Mouse (Mus musculus) heart, embryonic 13.5 days (tissue): ENCODE results near the gene Cmtm5. TPM values are rescaled to one million over a fixed set of nuclear protein-coding genes. Genes with fewer than 3 reads are reported as not detected.

Experiments
- ATAC-seq: fragments of 200-750 bp; cut with Nextera tagmentation; 2 replicates; pipeline ENCODE4 v1.8.0; 2017; ENCODE audit warnings: moderate TSS enrichment; ENCODE audit not compliant: insufficient number of reproducible peaks, low FRiP score, low TSS enrichment; ENCODE audit errors: extremely low read depth
- H3K27ac ChIP-seq: fragments of 300-500 bp; sonication (generic); replicated peaks from 2 replicates; pipeline ENCODE4 v1.5.1; 2015; ENCODE audit warnings: moderate library complexity, mild to moderate bottlenecking, inconsistent platforms
- H3K27me3 ChIP-seq: fragments of 300-500 bp; sonication (generic); replicated peaks from 2 replicates; pipeline ENCODE4 v1.6.1; 2015; ENCODE audit warnings: mild to moderate bottlenecking, inconsistent platforms
- H3K36me3 ChIP-seq: fragments of 300-500 bp; sonication (generic); 2 replicates; pipeline ENCODE4 v1.6.1; 2015; ENCODE audit warnings: mild to moderate bottlenecking, inconsistent platforms
- H3K4me1 ChIP-seq: fragments of 300-500 bp; sonication (generic); 2 replicates; pipeline ENCODE4 v1.6.1; 2015; ENCODE audit warnings: inconsistent platforms
- H3K4me2 ChIP-seq: fragments of 300-500 bp; sonication (generic); 2 replicates; pipeline ENCODE4 v1.6.1; 2015; ENCODE audit warnings: inconsistent platforms, mild to moderate bottlenecking, moderate library complexity
- H3K4me3 ChIP-seq: fragments of 300-500 bp; sonication (generic); 2 replicates; pipeline ENCODE4 v1.5.1; 2015; ENCODE audit warnings: moderate library complexity, mild to moderate bottlenecking, inconsistent platforms
- H3K9ac ChIP-seq: fragments of 300-500 bp; sonication (generic); 2 replicates; pipeline ENCODE4 v1.6.1; 2015; ENCODE audit warnings: inconsistent platforms, mild to moderate bottlenecking, moderate library complexity
- H3K9me3 ChIP-seq: fragments of 300-500 bp; sonication (generic); 2 replicates; pipeline ENCODE4 v1.6.1; 2016; ENCODE audit warnings: inconsistent platforms
- WGBS: fragments of 180-500 bp; shearing (Covaris S2); methylation state at CpG from one replicate; pipeline ENCODE4 v1.1.7; 2015; ENCODE audit warnings: mixed read lengths; 5-methylcytosine and 5-hydroxymethylcytosine counted together
- polyA plus RNA-seq: library from polyadenylated mRNA; unstranded; fragments of >200 nt; fragmentation: Nextera tagmentation; extraction: Ambion mirVana; gene quantifications from 2 replicates; pipeline ENCODE4 v1.2.1, GENCODE M21; 2015

Gene Cmtm5
- polyA plus RNA-seq, 1 experiment from 2014 or later: 0.49 TPM

DNA sequence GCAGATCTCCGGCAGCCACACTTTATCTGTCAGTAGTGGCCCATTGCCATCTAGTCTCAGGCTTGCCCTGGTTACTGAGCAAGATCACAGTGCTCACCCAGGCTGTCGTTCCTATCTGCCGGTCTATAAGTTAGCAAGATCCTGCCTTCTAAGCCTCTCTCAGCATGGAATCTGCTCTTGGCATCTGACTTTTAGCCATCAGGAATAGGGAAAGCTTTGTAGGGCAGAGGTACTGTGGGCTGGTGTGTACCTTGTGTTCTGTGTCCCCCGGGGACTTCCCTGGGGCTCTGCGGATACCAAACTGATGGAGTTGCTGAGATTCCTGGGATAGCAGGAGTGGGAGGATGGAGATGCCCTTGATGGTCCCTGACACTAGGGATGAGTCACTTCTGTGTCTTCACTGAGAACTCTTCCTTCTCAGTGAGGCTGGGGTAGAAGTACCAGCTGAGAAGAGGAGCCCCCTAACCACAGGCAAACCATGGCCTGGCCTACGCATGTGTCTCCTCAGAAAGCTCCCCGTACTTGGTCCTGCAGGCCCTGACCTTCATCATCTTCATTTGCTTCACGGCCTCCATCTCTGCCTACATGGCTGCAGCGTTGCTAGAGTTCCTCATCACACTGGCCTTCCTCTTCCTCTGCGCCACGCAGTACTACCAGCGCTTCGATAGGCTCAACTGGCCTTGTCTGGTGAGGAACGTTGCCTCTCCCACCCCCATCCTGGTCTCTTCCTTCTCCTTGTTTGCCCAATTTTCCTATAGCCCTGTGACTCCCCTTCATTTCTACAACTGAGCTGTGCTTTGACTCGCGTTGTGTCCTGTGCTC is 1.5 kb downstream of the Cmtm5 start:
- H3K9ac ChIP-seq: 0 out of 2 replicates have a peak overlapping the region, but pooled peaks have one; percentile 14
- no peak overlapping the region for H3K4me2 ChIP-seq
- H3K27ac ChIP-seq: 0 out of 2 replicates have a peak overlapping the region, but pooled peaks have one; percentile 28
- no peaks in the 10 kb centered on the region for H3K9me3 ChIP-seq
- 60% methylated on average over 16 of the region's 16 CpGs for whole genome bisulfite sequencing
- peaks cover 29% of the 10 kb centered on the region for H3K4me1 ChIP-seq
- no peak overlapping the region for H3K4me3 ChIP-seq
- H3K27me3 ChIP-seq: peaks cover 13% of the 10 kb centered on the region
- ATAC-seq: no peak
- H3K36me3 ChIP-seq: peaks cover 29% of the 10 kb centered on the region

DNA sequence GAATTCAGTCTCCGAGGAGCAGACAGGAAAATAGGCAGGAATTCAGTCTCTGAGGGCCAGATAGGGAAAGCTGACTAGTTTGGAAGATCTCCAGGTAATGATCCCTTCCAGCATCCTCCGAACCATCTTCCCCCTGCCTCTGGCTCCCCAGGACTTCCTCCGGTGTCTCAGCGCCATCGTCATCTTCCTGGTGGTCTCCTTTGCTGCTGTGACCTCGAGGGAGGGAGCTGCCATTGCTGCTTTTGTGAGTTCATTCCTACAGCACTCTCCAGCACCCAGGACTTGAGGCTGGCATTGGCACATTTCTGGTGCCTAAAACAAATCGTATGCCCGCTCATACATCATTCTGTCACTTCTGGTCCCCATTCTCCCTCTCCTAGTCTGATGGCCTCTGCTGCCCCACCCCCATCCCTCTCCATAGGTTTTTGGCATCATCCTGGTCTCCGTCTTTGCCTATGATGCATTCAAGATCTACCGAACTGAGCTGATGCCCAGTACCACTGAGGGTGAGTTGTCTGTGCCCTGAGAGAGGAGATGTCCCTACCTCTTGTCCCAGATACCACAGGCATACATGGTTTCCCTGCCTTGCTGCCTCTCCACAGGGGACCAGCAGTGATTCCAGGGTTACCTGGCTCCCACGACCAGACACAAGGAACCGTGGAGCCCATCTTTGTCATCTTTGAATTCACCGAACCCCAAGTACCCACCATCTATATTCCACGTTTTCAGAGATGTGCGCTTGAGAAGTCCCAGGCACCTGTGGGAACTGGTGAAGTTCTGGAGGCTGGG is 2.6 kb downstream of the Cmtm5 start:
- Histone ChIP-seq H3K27ac (0 out of 2 replicates have a peak overlapping the region, but pooled peaks have one; percentile 28), H3K36me3 (peaks cover 40% of the 10 kb centered on the region), H3K4me3 (no peak overlapping the region), H3K4me2 (no peak overlapping the region), H3K4me1 (peaks cover 23% of the 10 kb centered on the region), H3K27me3 (peaks cover 13% of the 10 kb centered on the region), H3K9ac (no peak overlapping the region), H3K9me3 (no peaks in the 10 kb centered on the region)
- 50% methylated on average over 15 of the region's 15 CpGs for WGBS
- no peak for ATAC-seq

DNA sequence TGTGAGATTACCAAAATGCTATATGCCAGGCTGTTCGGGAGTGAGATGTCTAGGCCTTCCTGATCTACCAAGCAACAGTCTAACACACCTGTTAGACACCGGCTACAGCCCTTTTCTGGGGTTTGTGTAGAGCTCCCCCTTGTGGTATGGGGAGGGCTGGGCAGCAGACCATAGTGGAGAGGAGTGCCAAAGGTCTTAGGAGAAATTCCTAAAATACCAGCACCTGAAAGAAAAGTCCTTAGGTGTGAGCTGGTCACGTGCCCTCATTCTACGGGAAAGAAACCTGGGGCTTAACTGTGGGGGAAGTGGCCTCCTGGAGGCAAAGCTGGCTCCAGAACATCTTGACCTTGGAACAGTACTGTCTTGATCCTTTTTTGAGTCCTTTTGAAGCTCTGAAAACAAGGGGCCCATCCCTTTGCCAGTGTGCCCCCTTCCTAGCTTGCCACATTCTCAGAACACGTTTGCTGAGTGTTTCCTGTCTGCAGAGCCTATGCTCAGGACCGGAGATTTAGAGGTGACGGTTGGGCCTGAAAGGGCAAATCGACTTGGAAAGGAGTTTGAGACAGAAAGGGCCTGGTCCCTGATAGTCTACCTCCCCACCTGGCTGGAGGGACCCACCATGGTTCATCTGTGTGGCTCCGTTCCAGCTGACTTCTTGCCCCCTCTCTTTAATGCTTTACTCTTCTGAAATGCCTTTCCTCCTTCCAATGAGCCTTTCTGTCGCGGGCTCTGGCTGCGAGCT is 3.5 kb downstream of the Cmtm5 start:
- no peak overlapping the region for H3K4me3 ChIP-seq
- no peak overlapping the region for H3K4me2 ChIP-seq
- peaks cover 49% of the 10 kb centered on the region for H3K36me3 ChIP-seq
- no peak overlapping the region for H3K9ac ChIP-seq
- H3K27ac ChIP-seq: peak overlapping the region; percentile 43
- no peaks in the 10 kb centered on the region for H3K9me3 ChIP-seq
- WGBS: 31% methylated on average over 12 of the region's 12 CpGs
- peaks cover 10% of the 10 kb centered on the region for H3K27me3 ChIP-seq
- peaks cover 23% of the 10 kb centered on the region for H3K4me1 ChIP-seq
- ATAC-seq: peak; percentile 12; the same call in 1 of the 2 replicates

DNA sequence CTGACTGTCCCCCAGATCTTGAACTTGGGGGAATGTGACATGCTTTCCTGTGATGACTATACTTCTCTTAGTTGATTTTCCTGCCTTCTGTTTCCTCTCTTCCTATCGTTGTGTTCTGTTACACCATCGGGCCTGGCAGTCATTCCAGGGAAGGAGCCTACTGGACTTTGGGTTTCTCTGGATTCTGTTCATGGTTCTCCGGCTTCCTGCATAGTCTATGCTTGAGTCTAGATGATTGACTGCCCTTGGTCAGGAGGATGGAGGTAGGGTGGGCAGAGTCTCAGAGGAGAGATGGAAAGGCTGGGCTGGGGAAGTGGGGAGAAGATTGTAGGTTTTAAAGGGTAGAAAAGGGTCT is 4.1 kb downstream of the Cmtm5 start:
- ATAC-seq: no peak

DNA sequence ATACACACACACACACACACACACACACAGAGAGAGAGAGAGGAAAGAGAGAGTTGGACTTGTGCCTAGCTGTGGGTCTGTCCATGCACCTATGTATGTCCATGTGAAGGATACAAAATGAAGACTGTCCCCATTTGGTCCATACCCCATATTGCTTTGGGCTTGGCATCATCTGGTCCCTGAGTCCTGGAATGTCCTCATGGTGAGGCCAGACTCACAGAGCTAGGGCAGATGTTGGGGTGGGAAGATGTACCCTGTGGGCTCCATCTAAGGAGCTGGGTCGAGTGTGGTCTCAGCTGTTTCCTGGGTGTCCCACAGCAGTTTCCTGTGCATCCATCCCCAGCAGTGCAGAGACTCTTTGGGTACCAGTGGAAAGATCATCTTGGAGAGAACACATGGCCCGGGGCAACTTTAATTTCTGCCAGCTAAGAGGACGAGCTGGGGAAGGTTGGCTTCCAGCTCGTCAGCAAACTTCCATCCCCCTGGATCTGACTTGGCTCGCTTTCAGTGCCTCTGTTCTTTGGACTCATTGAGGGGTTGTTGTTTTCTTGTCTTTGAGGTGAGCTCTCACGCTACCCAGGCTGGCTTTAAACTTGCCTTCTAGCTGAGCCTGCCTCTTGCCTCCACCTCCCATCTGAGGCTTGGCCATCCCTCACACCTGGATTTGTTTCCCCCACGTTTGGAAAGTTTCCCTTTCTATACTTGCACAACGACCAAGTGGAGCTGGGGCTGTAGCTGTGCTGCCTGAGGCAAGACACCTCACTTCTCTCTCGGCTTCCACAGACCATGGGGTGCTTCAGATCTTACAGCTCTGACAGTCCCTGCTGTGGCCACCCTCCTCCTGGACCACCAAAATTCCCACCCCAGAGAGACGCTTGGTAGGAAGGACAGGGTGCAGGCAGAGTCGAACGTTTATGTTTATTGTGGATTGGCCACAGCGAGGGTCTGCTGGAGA is 5.2 kb downstream of the Cmtm5 start:
- Histone ChIP-seq H3K9me3 (no peaks in the 10 kb centered on the region), H3K36me3 (peaks cover 66% of the 10 kb centered on the region), H3K27ac (peak overlapping the region; percentile 20; the same call in 1 of the 2 replicates), H3K9ac (peak overlapping the region; percentile 44; the same call in 1 of the 2 replicates), H3K27me3 (0 out of 2 replicates have a peak, but pooled peaks cover 4% of the 10 kb centered on the region), H3K4me2 (no peak overlapping the region), H3K4me3 (no peak overlapping the region), H3K4me1 (peaks cover 22% of the 10 kb centered on the region)
- no peak for ATAC-seq
- 47% methylated on average over 13 of the region's 13 CpGs for WGBS

More for the DNA sequence above, 4.1 kb downstream of the Cmtm5 start:
- no peak overlapping the region for H3K4me2 ChIP-seq
- H3K9me3 ChIP-seq: no peaks in the 10 kb centered on the region
- H3K36me3 ChIP-seq: peaks cover 55% of the 10 kb centered on the region
- no peak overlapping the region for H3K9ac ChIP-seq
- H3K4me1 ChIP-seq: peaks cover 23% of the 10 kb centered on the region
- WGBS: 49% methylated on average over 3 of the region's 3 CpGs
- no peak overlapping the region for H3K4me3 ChIP-seq
- peak overlapping the region; percentile 43 for H3K27ac ChIP-seq
- peaks cover 5% of the 10 kb centered on the region for H3K27me3 ChIP-seq

DNA sequence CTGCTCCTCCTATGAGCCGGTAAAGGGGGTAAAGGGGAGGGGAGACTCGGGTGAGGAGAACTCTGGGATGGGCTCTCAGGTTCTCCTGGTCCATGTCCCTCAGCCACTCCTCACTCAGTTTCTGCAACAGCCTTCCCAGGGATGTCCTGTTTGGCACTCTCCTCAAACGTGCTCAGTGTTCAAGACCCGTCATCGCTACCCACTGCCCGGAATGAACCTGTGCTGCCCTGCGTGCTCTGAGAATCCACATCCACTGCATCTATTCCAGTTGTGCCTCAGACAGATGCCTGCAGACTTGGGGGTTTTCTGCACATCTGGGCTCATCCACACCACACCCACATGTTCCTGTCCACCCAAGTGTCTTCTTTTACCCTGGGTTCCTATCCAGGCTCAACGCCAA is 6.4 kb downstream of the Cmtm5 start:
- Histone ChIP-seq H3K36me3 (peaks cover 78% of the 10 kb centered on the region), H3K9me3 (no peaks in the 10 kb centered on the region), H3K27ac (0 out of 2 replicates have a peak overlapping the region, but pooled peaks have one; percentile 25), H3K4me3 (no peak overlapping the region), H3K9ac (no peak overlapping the region), H3K4me2 (no peak overlapping the region), H3K27me3 (0 out of 2 replicates have a peak, but pooled peaks cover 4% of the 10 kb centered on the region), H3K4me1 (peaks cover 23% of the 10 kb centered on the region)
- no peak for ATAC-seq
- 72% methylated on average over 8 of the region's 8 CpGs for WGBS

DNA sequence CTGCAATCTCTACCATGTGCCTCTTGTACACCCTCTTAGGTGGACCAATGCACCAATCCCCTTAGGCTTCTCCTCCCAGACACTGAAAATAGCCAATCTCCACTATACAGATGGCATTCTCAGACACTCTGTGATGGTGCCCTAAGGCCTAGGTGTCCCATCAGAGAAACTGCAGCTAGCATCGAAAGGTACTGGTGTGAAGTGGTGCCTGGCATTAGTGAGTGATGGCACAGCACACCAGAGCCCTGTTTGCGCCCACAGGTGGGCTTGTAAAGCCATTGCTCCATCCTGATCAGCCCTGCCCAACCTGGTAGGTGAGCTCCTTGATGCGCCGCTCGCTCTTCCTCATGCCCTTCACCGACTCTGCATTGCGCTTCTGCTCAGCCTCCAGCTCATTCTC is 7.9 kb downstream of the Cmtm5 start:
- Histone ChIP-seq H3K4me3 (no peak overlapping the region), H3K9ac (no peak overlapping the region), H3K27me3 (0 out of 2 replicates have a peak, but pooled peaks cover 4% of the 10 kb centered on the region), H3K4me1 (peaks cover 28% of the 10 kb centered on the region), H3K27ac (no peak overlapping the region), H3K9me3 (no peaks in the 10 kb centered on the region), H3K36me3 (peaks cover 93% of the 10 kb centered on the region), H3K4me2 (no peak overlapping the region)
- no peak for ATAC-seq
- WGBS: 85% methylated on average over 7 of the region's 7 CpGs

DNA sequence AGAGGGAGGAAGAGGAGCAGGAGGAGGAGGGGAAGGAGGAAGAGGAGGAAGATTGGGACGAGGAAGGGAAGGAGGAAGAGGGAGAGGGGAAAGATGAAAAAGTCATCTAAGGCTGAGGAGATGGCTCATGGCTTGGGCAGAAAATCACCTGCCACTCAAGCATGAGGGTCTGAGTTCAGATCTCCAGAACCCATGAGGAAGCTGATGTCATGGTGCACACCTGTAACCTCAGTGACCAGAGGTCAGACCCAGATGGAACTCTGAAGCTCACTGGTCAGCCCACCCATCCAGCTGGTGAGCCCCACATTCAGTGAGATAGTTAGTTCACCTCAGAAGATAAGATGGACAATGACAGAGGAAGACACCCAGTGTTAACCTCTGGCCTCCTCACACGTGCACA is 8.9 kb downstream of the Cmtm5 start:
- no peak for ATAC-seq
- H3K36me3 ChIP-seq: peaks cover 99% of the 10 kb centered on the region

DNA sequence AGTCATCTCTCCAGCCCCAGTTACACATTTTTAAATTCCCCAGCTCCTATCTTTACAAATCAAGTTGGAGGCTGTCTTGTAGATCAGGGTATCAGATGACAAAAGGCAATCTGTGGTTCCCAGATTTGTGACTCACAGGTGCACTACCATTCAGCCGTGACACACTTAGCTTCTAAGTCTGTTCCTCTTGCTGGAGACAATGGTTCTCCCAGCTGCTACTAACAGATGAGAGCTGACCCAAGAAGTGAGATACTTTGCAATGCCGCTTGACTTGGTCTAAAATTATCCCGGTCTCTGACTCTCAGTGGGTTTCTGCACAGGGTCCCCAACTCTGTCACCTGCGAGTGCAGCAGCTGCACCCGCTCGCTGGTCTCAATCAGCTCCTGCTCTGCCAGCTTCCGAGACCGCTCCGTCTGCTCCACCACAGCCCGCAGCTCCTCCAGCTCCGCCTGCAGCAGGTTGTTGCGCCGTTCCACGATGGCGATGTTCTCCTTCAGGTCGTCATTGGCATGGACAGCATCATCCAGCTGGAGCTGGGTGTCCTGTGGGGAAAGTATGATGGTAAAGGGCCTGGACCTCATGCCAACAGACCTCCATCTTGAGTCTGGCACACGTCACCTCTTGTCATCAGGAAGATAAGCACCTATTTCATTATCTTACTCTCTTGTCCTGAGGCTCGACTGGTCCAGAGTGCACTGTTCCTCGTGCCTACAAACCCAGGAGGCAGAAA is 10.1 kb downstream of the Cmtm5 start:
- no peak overlapping the region for H3K4me3 ChIP-seq
- WGBS: 46% methylated on average over 19 of the region's 19 CpGs
- peaks cover 9% of the 10 kb centered on the region; the same call in 1 of the 2 replicates for H3K27me3 ChIP-seq
- H3K4me2 ChIP-seq: no peak overlapping the region
- peak overlapping the region; percentile 28; the same call in 1 of the 2 replicates for H3K9ac ChIP-seq
- peak overlapping the region; percentile 43 for H3K27ac ChIP-seq
- ATAC-seq: no peak
- peaks cover 98% of the 10 kb centered on the region for H3K36me3 ChIP-seq
- H3K9me3 ChIP-seq: no peaks in the 10 kb centered on the region
- H3K4me1 ChIP-seq: peaks cover 36% of the 10 kb centered on the region

More for the DNA sequence above, 8.9 kb downstream of the Cmtm5 start:
- WGBS: 55% methylated on average over 2 of the region's 2 CpGs
- Histone ChIP-seq H3K27me3 (peaks cover 10% of the 10 kb centered on the region; the same call in 1 of the 2 replicates), H3K27ac (no peak overlapping the region; the same call in 1 of the 2 replicates), H3K4me2 (no peak overlapping the region), H3K9me3 (no peaks in the 10 kb centered on the region), H3K9ac (no peak overlapping the region), H3K4me1 (peaks cover 34% of the 10 kb centered on the region), H3K4me3 (no peak overlapping the region)
